Mouse (Mus musculus): ENCODE data around the gene Brd7.

The Brd7 gene

GRCm38 (mm10) chr8:88290326-88291304 lies 71.4 kb downstream of the Brd7 start:
- in situ Hi-C loops (cut with MboI; ENCODE audit: unreplicated experiment in 2 of 2): no loop called here

- in situ Hi-C loops (cut with MboI; ENCODE audit: unreplicated experiment in 2 of 2): no loop called here
Observed at GRCm38 (mm10) chr8:88289901-88290300, 72.1 kb downstream of the Brd7 start.

- in situ Hi-C loops (cut with MboI; ENCODE audit: unreplicated experiment in 2 of 2): no loop called here
Observed at GRCm38 (mm10) chr8:88288622-88289242, 73.3 kb downstream of the Brd7 start.

GRCm38 (mm10) chr8:88286421-88286960 lies 75.5 kb downstream of the Brd7 start:
- in situ Hi-C loops (cut with MboI; ENCODE audit: unreplicated experiment in 2 of 2): no loop called here

- in situ Hi-C loops (cut with MboI; ENCODE audit: unreplicated experiment in 2 of 2): no loop called here
Observed at GRCm38 (mm10) chr8:88285469-88286356, 76.3 kb downstream of the Brd7 start.

- in situ Hi-C loops (cut with MboI; ENCODE audit: unreplicated experiment in 2 of 2): no loop called here
Observed at GRCm38 (mm10) chr8:88284738-88285137, 77.3 kb downstream of the Brd7 start.

- in situ Hi-C loops (cut with MboI; ENCODE audit: unreplicated experiment in 2 of 2): no loop called here
Observed at GRCm38 (mm10) chr8:88283243-88284115, 78.5 kb downstream of the Brd7 start.

- in situ Hi-C loops (cut with MboI; ENCODE audit: unreplicated experiment in 2 of 2): no loop called here
Observed at GRCm38 (mm10) chr8:88282684-88283083, 79.3 kb downstream of the Brd7 start.

Data from v-Abl transformed pro-B cells (cell line).